Mouse (Mus musculus): ENCODE data around the gene Copz2.

- TF ChIP-seq POLR2A (IDR thresholded peaks at IDR 0.05; ENCODE audit: insufficient read depth, low read depth, low read length): no peak
- TF ChIP-seq CTCF (IDR thresholded peaks at IDR 0.05; ENCODE audit: insufficient read depth, low read depth, low read length): no peak
Observed at GRCm38 (mm10) chr11:96906431-96907161, 56.9 kb downstream of the Copz2 start.

Measured in olfactory bulb, adult 2 months (tissue).